Mouse (Mus musculus) cerebellum, adult 18-20 months (tissue): ENCODE measurements at regions not wholly inside any gene's neighbourhood (a gene's known extent, or its start where the extent isn't known, plus 50 kb on each side); places are given as distances from the start of the nearest gene placed in this dataset.

Source experiments
- DNase-seq, 2 experiments: peaks; one replicate each; pipeline ENCODE4 v3.0.0; 2021

GRCm38 (mm10) chr8:128065964-128066680 is 292.3 kb upstream of the Nrp1 start:
- no peak for DNase-seq

DNA sequence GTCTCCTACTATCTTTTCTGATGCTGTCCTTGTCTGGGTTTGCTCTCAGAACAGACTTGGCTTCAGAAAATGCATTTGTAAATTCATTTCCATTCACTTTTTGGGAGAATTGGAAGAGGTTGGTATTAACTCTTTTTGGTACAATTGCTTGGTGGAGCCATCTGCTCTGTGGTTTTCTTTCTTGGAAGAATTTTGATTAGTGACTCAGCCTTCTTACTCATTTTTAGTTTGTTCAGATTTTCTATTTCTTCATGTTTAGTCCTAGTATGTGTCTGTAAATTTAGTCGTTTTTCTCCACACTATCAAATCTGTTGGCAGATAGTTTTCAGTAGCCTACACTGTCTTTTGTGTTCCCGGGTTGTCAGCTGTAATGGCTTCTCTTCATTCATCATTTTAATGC is 288.7 kb upstream of the Nrp1 start:
- DNase-seq = no peak

DNA sequence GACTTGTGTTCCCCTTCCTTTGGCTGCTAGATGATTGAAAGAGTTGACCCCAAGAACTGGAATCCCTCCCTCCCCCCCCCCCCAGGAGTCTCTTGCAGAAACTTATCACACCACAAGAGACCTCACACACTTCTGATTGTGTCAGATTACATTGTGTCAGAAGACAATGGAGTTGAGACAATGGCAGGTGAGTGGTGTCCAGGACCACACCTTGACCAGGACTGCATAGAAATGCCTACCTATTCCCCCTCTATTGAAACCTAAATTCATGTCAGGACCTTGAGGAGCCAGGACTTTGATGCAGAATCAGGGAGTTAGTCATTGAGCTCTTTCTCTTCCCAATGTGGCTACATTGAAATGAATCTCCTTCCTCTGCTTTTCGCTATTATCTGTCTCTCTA is 282.8 kb upstream of the Nrp1 start:
- DNase-seq = no peak

DNA sequence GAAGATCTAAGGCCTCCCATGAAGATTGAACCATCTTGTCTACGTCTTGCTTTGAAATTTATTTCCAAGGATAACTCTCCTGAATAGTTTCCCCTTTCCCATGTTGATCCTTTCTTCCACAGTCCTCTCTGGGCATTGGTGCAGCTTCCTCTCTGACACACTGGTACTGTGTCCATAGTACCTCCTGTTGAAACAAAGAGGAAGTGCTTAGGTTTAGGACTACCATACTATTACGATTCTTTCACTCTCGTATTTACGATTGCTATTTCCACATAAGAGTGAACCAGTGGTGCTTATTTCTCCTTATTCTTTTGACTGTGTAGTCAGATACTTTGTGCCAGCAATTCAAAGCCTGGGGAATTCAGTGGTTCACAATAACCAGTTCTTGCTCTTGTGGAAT is 282.2 kb upstream of the Nrp1 start:
- DNase-seq = no peak

DNA sequence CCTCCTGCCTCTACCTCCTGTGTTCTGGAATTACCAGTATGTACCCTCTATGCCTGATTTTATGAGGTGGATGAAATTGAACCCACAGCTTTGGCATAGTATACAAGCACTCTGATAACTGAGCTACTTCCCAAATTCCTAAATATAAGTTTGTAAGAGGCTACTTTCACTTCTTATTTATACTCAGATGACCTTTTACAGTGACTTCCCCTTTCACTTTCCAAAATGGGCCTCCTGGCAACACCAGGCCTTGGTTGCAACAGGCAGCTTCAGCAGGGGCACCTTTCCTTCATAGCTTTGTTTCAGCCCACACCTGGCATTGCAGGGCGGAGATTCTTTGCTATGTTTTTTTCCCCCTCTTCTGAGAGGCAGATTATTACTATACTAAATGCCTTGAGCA is 279.7 kb upstream of the Nrp1 start:
- no peak for DNase-seq

DNA sequence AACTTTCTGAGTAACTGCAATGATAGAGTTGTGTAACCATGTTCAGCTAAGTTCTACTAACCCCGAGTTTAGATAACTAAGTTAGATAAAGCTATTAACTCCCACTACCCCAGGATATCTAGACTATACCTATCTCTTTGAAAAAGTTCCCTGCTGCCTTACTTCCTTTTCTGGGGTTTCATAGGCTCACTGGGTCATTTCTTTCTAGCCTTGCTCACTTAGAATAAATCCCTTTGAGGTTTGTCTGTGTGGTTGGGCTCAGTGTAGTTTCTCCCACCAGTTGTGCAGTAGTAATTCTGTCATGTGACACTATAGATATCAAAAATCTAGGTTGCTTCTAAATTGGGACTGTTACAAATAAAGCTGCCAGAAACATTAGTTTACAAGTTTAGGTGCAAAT is 272.6 kb upstream of the Nrp1 start:
- DNase-seq = no peak

DNA sequence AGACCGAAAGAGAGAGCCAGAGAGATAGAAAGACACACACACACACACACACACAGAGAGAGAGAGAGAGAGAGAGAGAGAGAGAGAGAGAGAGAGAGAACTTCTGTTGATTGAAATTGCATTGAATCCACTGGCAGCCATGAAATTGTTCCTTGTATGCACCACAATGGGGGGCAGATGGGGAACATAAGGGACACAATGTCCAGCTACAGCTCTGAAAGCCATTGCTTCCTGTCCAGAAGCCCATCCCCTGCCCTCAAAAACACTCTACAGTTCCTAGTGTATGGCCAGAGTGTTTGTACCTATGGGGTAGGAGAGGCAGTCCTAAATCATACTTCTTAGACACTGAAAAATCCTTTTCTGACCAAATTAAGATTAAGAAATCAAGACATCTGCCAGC is 270.9 kb upstream of the Nrp1 start:
- no peak for DNase-seq

DNA sequence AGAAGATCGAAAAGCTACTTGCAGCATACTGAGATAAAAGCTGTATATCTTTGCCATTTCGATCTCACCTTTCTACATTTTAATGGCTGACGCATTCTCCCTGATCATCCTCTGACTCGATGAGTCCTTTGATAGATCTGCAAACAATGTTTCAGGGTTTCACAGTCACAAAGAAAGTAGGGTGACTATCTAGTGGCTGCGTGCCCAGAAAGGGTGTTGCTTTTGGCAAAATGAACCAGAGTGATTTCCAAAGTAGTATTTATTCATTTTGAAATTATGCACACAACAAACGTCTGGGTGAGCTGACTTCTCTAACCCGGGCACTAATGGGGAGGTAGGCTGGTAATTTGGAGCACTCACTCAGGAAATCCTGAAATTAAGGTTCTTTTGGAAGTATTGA is 265.6 kb upstream of the Nrp1 start:
- no peak for DNase-seq

DNA sequence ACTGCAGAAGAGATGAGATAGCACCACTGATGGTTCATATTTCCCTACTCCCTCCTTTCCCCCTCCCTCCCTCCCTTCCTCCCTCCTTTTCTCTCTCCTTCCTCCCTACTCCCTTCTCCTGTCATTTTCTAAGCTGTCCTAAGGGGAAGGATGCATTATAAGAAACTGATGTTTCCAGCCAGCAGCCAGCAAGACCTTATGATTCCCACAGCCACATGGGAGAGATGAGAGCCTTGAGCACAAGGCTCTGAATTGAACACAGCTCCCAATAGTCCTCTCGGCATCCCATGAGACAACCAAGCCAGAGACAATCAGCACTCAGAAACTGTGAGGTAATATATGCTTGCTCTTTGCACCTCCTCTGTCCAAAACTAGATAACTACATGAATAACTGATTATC is 263.0 kb upstream of the Nrp1 start:
- DNase-seq = no peak

DNA sequence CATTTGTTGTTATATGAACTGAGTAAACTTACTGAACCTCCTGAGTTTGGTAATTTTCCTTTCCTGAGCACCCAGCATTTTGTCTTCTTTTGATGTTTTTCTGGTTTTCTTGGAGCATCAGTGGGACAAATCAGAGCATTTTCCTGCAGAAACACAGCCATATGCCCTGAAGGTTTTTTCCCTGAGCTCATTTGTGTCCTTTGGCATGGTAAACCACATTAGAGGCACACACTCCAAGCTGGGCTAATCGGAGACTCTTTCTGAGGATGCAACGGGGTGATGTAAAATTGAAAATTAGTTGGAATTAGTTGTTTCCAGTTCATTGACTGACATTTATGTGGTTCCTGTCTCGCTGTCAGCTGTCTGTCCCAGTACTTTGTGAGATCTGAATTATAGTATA is 260.8 kb upstream of the Nrp1 start:
- no peak for DNase-seq

GRCm38 (mm10) chr8:128103380-128103779 is 255.0 kb upstream of the Nrp1 start:
- no peak for DNase-seq

- no peak for DNase-seq
Observed at GRCm38 (mm10) chr8:128106569-128106968, 251.8 kb upstream of the Nrp1 start.

- DNase-seq = no peak
Observed at GRCm38 (mm10) chr8:128107041-128107440, 251.4 kb upstream of the Nrp1 start.

DNA sequence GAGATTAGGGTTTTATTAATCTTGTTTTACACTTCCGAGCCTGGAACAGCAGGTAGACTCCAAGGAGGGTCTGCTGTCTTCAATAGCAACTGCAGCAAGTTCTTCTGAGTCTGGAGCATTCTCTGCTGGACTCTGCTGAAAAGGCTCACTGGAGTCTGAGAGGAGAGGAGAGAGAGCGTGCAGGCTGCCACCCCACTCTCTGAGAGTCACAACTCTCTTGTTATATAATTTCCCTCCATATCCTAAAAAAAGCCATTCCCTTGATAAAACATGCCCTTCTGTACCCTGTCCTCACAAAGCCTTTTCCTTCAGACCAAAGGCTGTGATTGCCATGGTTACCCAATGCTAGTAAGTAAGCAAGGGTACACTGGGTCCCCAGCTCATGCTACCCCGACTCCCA is 249.4 kb upstream of the Nrp1 start:
- DNase-seq = no peak

GRCm38 (mm10) chr8:128111132-128111531 is 247.3 kb upstream of the Nrp1 start:
- DNase-seq = no peak

DNA sequence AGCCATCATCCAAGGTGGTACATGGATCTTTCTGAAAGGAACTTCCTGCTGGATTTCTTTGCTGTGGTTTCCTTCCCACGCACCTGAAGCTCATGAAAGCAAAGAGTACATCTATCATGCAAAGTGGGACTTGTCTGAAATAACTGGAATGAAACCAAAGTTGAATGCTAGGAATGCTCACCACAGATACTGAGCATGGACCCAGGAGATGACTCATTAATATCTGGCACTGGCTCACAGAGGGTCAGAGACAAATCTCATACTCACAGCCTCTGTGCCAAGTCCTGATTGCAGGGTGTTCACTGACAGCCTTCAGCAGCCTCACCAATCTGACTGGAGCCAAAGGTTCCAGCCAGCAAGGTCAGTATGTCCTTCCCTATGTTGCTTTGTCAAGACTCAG is 245.3 kb upstream of the Nrp1 start:
- no peak for DNase-seq

GRCm38 (mm10) chr8:128141290-128141966 is 217.0 kb upstream of the Nrp1 start:
- DNase-seq = no peak

DNA sequence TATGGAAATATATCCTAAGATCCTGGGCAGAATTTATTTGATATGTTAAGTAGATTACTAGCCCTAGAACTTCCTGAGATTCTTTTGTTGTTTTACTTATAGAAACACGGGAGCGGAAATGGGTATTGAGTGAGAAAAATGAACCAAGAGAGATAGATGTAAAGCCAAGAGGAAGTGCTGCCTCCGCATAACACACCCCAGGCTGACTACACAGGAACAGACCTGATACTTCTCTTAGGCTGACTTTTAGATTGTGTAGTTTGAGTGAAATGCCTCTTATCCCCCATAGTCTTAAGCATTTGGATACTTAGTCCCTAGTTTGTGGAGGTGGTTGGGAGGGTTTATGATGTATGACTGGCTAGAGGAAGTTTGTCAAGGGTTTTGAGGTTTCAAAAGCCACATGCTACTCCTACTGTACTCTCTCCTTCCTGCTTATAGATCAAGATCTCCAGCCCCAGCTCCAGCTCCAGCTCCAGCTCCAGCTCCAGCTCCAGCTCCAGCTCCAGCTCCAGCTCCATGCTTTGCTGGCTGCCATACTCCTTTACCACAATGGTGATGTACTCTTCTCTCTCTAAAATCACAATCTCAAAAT is 210.0 kb upstream of the Nrp1 start:
- DNase-seq = no peak

DNA sequence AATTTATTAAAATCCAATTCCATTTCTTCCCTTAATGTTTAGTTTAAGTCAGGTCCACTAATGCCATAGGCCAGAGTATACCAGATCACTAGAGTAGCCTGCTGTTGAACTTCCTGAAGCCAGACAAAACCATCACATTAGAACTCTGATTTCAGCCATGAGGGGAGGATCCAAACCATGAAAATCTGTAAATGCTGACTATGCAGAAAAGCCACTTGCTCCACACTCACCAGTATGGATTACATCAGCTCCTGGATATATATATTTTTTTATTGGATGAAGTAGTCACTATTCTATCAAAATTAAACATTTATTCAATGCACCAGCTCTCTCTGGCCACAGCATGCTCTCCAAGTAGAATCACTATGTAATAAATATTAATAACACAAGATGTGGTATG is 202.8 kb upstream of the Nrp1 start:
- DNase-seq = no peak

- no peak for DNase-seq
Observed at GRCm38 (mm10) chr8:128156221-128156620, 202.2 kb upstream of the Nrp1 start.

- no peak for DNase-seq
Observed at GRCm38 (mm10) chr8:128162857-128163256, 195.5 kb upstream of the Nrp1 start.

GRCm38 (mm10) chr8:128164976-128165375 is 193.4 kb upstream of the Nrp1 start:
- DNase-seq = no peak

- no peak for DNase-seq
Observed at GRCm38 (mm10) chr8:128165591-128165990, 192.8 kb upstream of the Nrp1 start.

DNA sequence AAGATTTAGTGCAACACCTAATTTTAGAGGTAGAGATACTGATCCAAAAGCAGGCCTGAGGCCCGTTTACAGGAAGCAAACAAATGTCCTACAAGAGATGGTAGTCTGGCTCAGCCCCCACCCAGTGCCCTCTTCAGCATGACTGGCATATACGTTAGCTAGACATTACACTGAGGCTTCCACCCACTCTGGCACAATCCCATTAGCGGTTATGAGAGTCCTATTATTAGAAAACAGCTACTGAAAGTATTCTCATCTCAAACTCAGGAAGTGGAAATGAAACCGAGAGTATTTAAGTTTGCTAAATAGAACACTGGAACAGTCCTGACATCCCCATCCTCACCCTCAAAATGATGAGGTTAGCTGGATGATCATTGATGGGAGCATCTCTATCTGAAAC is 192.3 kb upstream of the Nrp1 start:
- DNase-seq = no peak

DNA sequence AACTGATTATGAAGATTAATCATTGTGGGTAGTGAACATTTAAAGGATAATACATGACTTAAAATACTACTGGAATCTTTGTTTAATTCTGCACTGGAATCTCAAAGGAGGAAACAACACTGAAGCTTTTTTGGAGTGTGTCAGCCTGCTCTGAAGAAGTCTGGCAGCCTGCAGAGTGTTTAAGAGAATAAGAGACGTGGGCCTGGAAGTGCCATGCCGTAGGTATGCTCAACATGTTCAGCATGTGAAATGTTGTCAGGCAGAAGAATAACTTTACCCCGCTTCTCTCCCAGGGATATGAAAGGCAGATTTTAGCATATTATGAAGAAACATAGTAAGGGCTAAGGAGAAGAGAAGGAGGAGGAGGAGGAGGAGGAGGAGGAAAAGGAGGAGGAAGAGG is 189.6 kb upstream of the Nrp1 start:
- DNase-seq = no peak
